Mouse (Mus musculus) ES-Bruce4 (cell line): Measurements from ENCODE around the gene Mccc1. TPM values are rescaled to one million over a fixed set of nuclear protein-coding genes. Genes with fewer than 3 reads are reported as not detected.
A peak's percentile ranks its signal among the peaks of the same experiment; 100 is the strongest.

Experiments
- H3K27ac ChIP-seq: 2 replicates; pipeline ENCODE4 v1.5.1; 2012; ENCODE audit warnings: low read length, inconsistent platforms; ENCODE audit not compliant: insufficient read depth
- H3K27me3 ChIP-seq: 2 replicates; pipeline ENCODE4 v1.6.1; 2012; ENCODE audit warnings: mild to moderate bottlenecking, low read length, inconsistent platforms; ENCODE audit not compliant: control insufficient read depth, poor library complexity, insufficient read depth, severe bottlenecking
- H3K36me3 ChIP-seq: 2 replicates; pipeline ENCODE4 v1.6.1; 2012; ENCODE audit warnings: inconsistent platforms, mild to moderate bottlenecking, low read length, moderate library complexity; ENCODE audit not compliant: control insufficient read depth, poor library complexity, insufficient read depth, severe bottlenecking
- H3K4me1 ChIP-seq: one replicate; pipeline ENCODE4 v1.8.1; 2011; ENCODE audit warnings: low read length; ENCODE audit not compliant: control insufficient read depth, insufficient read depth
- H3K4me3 ChIP-seq: 2 replicates; pipeline ENCODE4 v1.5.1; 2011; ENCODE audit warnings: low read depth, mild to moderate bottlenecking, low read length
- H3K9ac ChIP-seq: 2 replicates; pipeline ENCODE4 v1.6.1; 2012; ENCODE audit warnings: low read depth, mild to moderate bottlenecking, inconsistent platforms; ENCODE audit not compliant: poor library complexity, severe bottlenecking
- H3K9me3 ChIP-seq: replicated peaks from 2 replicates; pipeline ENCODE4 v1.6.1; 2012; ENCODE audit warnings: mild to moderate bottlenecking, low read length, inconsistent platforms; ENCODE audit not compliant: control insufficient read depth, poor library complexity, insufficient read depth, severe bottlenecking
- CTCF ChIP-seq: IDR thresholded peaks from one replicate; pipeline ENCODE4 v1.8.1; 2011; ENCODE audit warnings: low read depth, low read length
- EP300 ChIP-seq: IDR thresholded peaks from 2 replicates; pipeline ENCODE4 v1.6.1; 2011; ENCODE audit warnings: low read depth, low read length; ENCODE audit not compliant: insufficient read depth
- POLR2A ChIP-seq: IDR thresholded peaks from one replicate; pipeline ENCODE4 v1.8.1; 2011; ENCODE audit warnings: low read length; ENCODE audit not compliant: insufficient read depth
- polyA plus RNA-seq: library from polyadenylated mRNA; stranded (reverse); fragments of >200 nt; gene quantifications from 2 replicates; pipeline ENCODE4 v1.2.4, GENCODE M21; 2011; ENCODE audit warnings: low read depth; ENCODE audit not compliant: missing spikeins, insufficient read depth, insufficient read length

The Mccc1 gene
- polyA plus RNA-seq, 1 experiment = 32.0 TPM

DNA sequence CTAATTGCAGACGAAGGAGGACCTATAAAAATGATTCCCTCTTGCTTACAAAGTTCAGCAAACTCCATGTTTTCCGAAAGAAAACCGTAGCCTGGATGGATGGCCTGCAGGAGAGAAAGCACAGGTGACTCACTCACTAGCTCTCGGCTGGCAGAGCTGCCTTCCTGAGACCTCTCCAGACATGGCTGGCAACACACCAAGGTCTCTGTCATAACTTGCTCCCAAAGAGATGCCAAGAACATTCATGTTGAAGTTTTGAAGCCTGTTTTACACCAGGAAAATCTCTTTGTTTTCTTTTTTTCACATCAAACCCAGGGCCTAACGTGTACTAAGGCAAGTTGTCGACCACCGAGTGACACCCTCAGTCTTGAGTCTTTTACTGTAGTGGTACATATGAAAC, 9.8 kb downstream of the Mccc1 start:
- Histone ChIP-seq H3K4me1 (no peaks in the 10 kb centered on the region), H3K36me3 (peaks cover 5% of the 10 kb centered on the region; the same call in 1 of the 2 replicates), H3K9me3 (no peaks in the 10 kb centered on the region), H3K9ac (no peak overlapping the region), H3K27me3 (no peaks in the 10 kb centered on the region), H3K27ac (no peak overlapping the region), H3K4me3 (no peak overlapping the region)
- TF ChIP-seq POLR2A = no peak
- no peak for TF ChIP-seq EP300
- TF ChIP-seq CTCF = no peak

GRCm38 (mm10) chr3:35988031-35988430, 12.4 kb downstream of the Mccc1 start:
- no peak overlapping the region for H3K4me3 ChIP-seq
- H3K4me1 ChIP-seq = no peaks in the 10 kb centered on the region
- no peaks in the 10 kb centered on the region for H3K9me3 ChIP-seq
- no peak for TF ChIP-seq EP300
- no peak for TF ChIP-seq POLR2A
- no peak for TF ChIP-seq CTCF
- peaks cover 5% of the 10 kb centered on the region for H3K36me3 ChIP-seq
- H3K9ac ChIP-seq = no peak overlapping the region
- H3K27me3 ChIP-seq = no peaks in the 10 kb centered on the region
- H3K27ac ChIP-seq = no peak overlapping the region

GRCm38 (mm10) chr3:35986266-35986665, 14.2 kb downstream of the Mccc1 start:
- H3K36me3 ChIP-seq = peaks cover 8% of the 10 kb centered on the region
- TF ChIP-seq CTCF = no peak
- no peak for TF ChIP-seq POLR2A
- no peaks in the 10 kb centered on the region for H3K27me3 ChIP-seq
- H3K4me1 ChIP-seq = no peaks in the 10 kb centered on the region
- H3K27ac ChIP-seq = no peak overlapping the region
- H3K9me3 ChIP-seq = no peaks in the 10 kb centered on the region
- no peak overlapping the region for H3K4me3 ChIP-seq
- H3K9ac ChIP-seq = no peak overlapping the region

DNA sequence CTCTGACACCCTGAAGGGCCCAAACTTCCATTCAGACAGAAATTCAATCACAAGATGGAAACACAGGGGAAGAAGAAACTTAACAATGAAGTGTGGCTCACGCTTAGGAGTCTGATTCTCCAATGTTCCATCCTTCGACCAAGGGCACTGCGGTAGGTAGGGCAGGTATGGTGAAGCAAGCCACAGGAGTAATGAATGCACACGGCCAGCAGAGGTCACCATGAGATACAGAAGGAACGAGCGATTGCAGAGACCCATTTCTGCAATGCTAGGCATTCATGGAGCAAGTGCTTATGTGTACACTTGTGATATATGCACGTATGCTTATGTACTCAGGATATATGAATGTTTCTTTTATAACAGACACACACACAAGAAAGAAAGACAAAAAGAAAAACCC, 26.9 kb downstream of the Mccc1 start:
- peak; percentile 76 for TF ChIP-seq CTCF
- no peak for TF ChIP-seq POLR2A
- no peak for TF ChIP-seq EP300
- Histone ChIP-seq H3K4me3 (no peak overlapping the region), H3K9ac (no peak overlapping the region), H3K27ac (no peak overlapping the region), H3K9me3 (no peaks in the 10 kb centered on the region), H3K36me3 (no peaks in the 10 kb centered on the region; the same call in 1 of the 2 replicates), H3K27me3 (no peaks in the 10 kb centered on the region), H3K4me1 (no peaks in the 10 kb centered on the region)

GRCm38 (mm10) chr3:35972985-35973384, 27.5 kb downstream of the Mccc1 start:
- H3K36me3 ChIP-seq = no peaks in the 10 kb centered on the region; the same call in 1 of the 2 replicates

DNA sequence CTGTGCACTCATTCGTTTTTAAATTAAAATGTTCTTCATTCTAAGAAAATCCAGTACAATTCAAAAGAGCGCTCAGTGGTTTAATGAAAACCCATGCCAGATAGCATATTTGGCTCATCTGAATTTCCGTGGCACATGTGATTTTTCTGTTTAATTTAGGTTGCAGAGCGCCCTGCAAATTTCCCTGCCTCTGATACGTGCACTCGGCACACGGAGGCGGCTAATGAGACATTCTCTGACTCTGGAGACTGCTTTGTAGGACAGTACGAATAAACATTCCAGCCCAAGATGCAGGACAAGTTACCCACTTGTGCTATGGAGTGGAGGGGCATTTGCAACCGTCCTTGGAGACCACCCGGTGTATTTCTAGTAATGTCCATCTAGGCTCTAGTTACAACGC, 29.3 kb downstream of the Mccc1 start:
- Histone ChIP-seq H3K27ac (no peak overlapping the region), H3K9ac (no peak overlapping the region), H3K4me1 (no peaks in the 10 kb centered on the region), H3K9me3 (no peaks in the 10 kb centered on the region), H3K4me3 (no peak overlapping the region), H3K27me3 (no peaks in the 10 kb centered on the region), H3K36me3 (no peaks in the 10 kb centered on the region; the same call in 1 of the 2 replicates)
- TF ChIP-seq EP300 (no peak), CTCF (no peak), POLR2A (no peak)

More at GRCm38 (mm10) chr3:35972985-35973384, 27.5 kb downstream of the Mccc1 start:
- Histone ChIP-seq H3K9me3 (no peaks in the 10 kb centered on the region), H3K27ac (no peak overlapping the region), H3K4me1 (no peaks in the 10 kb centered on the region), H3K27me3 (no peaks in the 10 kb centered on the region), H3K4me3 (no peak overlapping the region), H3K9ac (no peak overlapping the region)
- TF ChIP-seq CTCF (no peak), POLR2A (no peak), EP300 (no peak)
